Mouse (Mus musculus): ENCODE data around the gene Gja8.

GRCm38 (mm10) chr3:96953489-96954233 lies 27.8 kb upstream of the Gja8 start:
- TF ChIP-seq POLR2AphosphoS2 (IDR thresholded peaks at IDR 0.05; ENCODE audit: low read length) (no peak), CTCF (IDR thresholded peaks at IDR 0.05 in 2 of 3, conservative IDR thresholded peaks at IDR 0.05 in 1 of 3; ENCODE audit: control insufficient read depth in 1 of 3, insufficient read depth in 1 of 3, low read depth in 2 of 3, low read length in 3 of 3, poor library complexity in 1 of 3, severe bottlenecking in 1 of 3) (no peak), MAFK (IDR thresholded peaks at IDR 0.05; ENCODE audit: borderline replicate concordance, low read depth, low read length) (no peak), EP300 (IDR thresholded peaks at IDR 0.05; ENCODE audit: low read depth in 1 of 2, low read length in 2 of 2) (no peak), MEF2A (IDR thresholded peaks at IDR 0.05; ENCODE audit: extremely low read depth, insufficient replicate concordance, low read depth, low read length, poor library complexity, severe bottlenecking) (no peak), CHD2 (IDR thresholded peaks at IDR 0.05; ENCODE audit: low read length) (no peak), SMC3 (IDR thresholded peaks at IDR 0.05; ENCODE audit: low read depth, low read length) (no peak), GATA1 (IDR thresholded peaks at IDR 0.05; ENCODE audit: low read depth, low read length) (no peak), POLR2A (IDR thresholded peaks at IDR 0.05; ENCODE audit: control insufficient read depth in 1 of 2, insufficient read depth in 1 of 2, low read depth in 1 of 2, low read length in 2 of 2, poor library complexity in 1 of 2) (no peak), ZC3H11A (IDR thresholded peaks at IDR 0.05; ENCODE audit: low read depth, low read length) (no peak), BHLHE40 (IDR thresholded peaks at IDR 0.05; ENCODE audit: borderline replicate concordance, low read depth, low read length) (no peak)
